Mouse (Mus musculus) heart, postnatal 0 days (tissue): ENCODE measurements around the gene Cnp.

Experiments used
- CTCF ChIP-seq: IDR thresholded peaks from 2 replicates; pipeline ENCODE4 v1.5.1; 2016; ENCODE audit warnings: antibody characterized with exemption, control low read depth, low read depth
- EP300 ChIP-seq: IDR thresholded peaks from 2 replicates; pipeline ENCODE4 v1.6.1; 2016; ENCODE audit warnings: antibody characterized with exemption, low read depth

- TF ChIP-seq CTCF = no peak
- TF ChIP-seq EP300 = no peak
These were observed 26.7 kb downstream of the Cnp start for GRCm38 (mm10) chr11:100601372-100601771.
